Mouse (Mus musculus) layer of hippocampus, postnatal 10 days (tissue): ENCODE measurements around the gene Ptbp1. TPM values are rescaled to one million over a fixed set of nuclear protein-coding genes. Genes with fewer than 3 reads are reported as not detected.

Source experiments
- DNase-seq, 2 experiments: peaks; one replicate each; pipeline ENCODE4 v3.0.0; 2021; ENCODE audit warnings: low spot score in 2 of 2
- long read RNA-seq: library from polyadenylated mRNA; stranded (forward); transcript quantifications from one replicate; pipeline ENCODE4 v2.0.0, GENCODE M21; 2023
- total RNA-seq, 2 experiments: library from RNA; stranded (reverse); gene quantifications; 2 replicates each; pipeline ENCODE4 v1.2.3; 2021

The Ptbp1 gene
- total RNA-seq, result 10 to 100 TPM; 63.8 to 66.5 TPM
- long read RNA-seq, transcript Ptbp1-206 (13 exons, 3,169 nt), result major isoform, 8 of 16 reads
- long read RNA-seq, partial matches to known transcripts, result 3 of 16 reads
- long read RNA-seq, other reads (novel, unspliced or antisense), result 4 of 16 reads

GRCm38 (mm10) chr10:79853860-79854795 lies at the start of gene Ptbp1:
Ptbp1 (plus strand) TSS chr10:79854427.
- peak; percentile 97 to 98 for DNase-seq

GRCm38 (mm10) chr10:79805636-79806035 lies 48.6 kb upstream of the Ptbp1 start:
- no peak for DNase-seq

- DNase-seq, result no peak
Observed at GRCm38 (mm10) chr10:79806331-79806730, 47.9 kb upstream of the Ptbp1 start.

GRCm38 (mm10) chr10:79806972-79807371 lies 47.3 kb upstream of the Ptbp1 start:
- DNase-seq, result no peak

DNA sequence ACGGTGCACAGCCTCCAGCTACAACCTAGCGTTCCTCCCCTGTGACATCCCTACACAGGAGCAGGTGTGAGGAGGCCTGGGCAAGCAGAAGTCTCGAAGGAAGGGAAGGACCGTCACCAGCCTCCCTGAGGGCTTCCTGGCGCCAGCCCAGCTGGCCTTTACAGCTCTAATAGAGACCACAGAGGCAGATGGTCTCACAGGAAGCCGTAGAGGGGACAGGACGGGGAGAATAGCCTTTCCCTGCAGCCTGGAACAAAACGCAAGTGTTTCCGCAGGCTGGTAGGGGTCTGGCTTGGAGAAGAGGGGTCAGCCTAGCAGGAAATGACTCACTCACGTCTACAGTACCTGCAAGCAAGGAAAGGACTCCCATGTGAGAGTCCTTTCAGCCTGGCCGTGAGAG lies 46.4 kb upstream of the Ptbp1 start:
- DNase-seq, result no peak

DNA sequence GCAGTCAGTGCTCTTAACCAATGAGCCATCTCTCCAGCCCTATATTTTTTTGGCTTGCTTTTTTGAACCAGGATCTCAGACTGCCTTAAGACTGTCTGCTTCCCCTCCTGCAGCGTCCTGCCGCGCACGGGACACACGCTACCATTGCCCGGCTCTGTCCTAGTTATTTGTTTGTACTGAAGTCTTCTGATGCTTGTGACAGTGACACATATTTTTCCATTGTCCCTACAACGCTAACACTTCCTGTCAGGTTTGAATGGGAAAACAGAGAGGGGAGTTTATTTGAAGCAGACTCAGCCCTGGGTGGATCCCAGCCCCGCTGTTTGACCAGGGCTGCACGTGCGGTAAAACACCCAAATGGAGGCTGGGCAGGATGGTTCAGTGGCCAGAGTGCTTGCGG lies 45.5 kb upstream of the Ptbp1 start:
- no peak for DNase-seq

GRCm38 (mm10) chr10:79811736-79812637 lies 42.2 kb upstream of the Ptbp1 start:
- DNase-seq, result peak; percentile 94

GRCm38 (mm10) chr10:79814271-79814842 lies 39.9 kb upstream of the Ptbp1 start:
- no peak for DNase-seq

DNA sequence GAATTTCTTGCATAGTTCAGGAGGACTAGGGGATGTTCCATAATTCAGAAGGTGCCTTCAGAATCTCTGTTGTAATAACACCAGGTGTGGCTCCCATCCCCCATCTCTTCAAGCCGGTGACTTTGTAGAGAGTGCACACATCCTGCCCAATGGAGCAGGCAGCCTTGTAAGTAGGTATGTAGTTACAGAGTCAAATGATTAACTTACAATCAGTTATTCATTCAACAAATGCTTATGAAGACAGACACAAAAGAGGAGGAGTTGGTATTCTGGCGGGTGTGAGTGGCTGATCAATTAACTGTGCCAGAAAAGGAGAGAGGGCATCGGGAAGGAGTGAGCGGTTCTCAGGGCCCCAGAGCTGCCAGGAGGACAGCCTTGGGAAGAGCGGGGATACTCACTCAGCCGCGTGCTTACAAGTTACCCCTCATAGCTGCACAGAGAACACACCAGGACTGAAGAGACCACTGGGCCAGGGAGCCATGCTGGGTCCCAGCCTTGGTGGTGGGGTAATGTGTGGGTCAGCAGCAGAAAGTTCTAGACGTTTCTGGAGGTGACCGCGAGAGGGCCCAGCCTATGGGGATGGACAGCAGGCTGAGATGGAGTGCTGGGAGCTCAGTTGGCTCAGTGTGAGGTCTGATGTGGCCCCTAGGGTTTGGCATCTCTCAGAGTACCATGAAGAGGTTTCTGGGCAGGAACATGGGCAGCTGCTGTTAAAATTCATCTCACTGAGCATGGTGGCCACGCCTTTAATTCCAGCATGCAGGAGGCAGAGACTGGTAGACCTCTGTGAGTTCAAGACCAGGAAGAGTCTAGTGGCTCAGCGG lies 38.3 kb upstream of the Ptbp1 start:
- DNase-seq, result no peak

GRCm38 (mm10) chr10:79817111-79817510 lies 37.1 kb upstream of the Ptbp1 start:
- DNase-seq, result no peak

- DNase-seq, result no peak
Observed at GRCm38 (mm10) chr10:79818225-79818624, 36.0 kb upstream of the Ptbp1 start.

DNA sequence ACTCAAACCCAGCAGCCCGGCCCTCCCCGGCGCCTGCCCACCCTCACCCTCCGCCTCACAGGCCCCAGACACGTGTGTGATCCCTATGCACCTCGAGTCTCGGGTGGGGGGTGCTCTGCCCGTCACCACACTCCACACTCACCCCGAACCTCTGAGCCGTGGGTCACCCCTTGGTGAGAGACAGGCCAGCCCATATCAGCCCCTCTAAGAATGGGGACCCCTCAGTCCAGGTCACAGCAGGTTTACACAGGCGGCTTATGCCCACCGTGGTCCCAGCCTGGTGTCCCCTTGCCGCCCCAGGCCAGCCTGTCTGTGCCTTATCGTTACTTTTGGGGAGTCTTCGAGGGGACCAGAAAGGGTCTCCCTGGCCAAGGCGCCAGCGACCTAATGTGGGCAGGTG lies 34.6 kb upstream of the Ptbp1 start:
- DNase-seq, result no peak

DNA sequence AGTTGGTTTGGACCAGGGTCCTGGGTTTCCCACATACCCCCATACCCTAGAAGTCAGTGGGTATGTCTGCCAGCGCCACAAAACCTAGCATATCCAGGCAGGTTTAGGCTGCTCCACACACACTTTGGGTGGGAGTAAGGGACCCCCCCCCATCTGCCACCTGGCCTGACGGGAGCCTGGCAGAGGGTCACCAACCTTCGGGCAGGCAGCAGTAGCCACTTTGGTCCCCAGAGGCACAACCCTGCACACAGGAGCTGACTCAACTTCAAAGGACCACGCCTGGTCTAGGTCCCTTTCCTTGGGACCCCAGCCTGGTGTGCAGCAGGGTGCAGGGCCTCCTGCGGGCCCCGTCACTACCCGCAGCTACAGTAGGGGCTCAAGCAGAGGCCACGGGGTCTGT lies 34.0 kb upstream of the Ptbp1 start:
- DNase-seq, result no peak

DNA sequence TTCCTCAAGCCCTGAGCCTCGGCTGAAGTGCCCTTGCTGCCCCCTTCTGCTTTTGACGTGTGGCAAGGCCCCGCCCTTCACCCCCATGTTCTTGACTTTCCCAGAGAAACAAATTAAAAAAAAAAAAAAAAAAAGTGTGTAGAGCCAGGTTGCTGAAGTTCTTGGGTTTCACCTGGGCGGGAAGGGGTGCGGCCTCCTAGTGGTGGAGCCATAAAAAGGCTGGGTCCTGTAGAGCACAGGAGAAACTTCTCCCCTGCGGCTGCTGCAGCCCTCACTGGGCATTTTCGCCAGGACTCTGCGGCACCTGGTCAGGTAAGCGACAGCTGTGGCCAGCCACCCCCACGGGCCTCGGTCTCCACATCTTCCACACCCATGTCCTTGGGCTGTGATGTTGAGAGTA lies 33.4 kb upstream of the Ptbp1 start, which contains the start of gene Misp:
Misp (plus strand) TSS at position 208 of the 400 bp plus-strand sequence.
- DNase-seq, result no peak

DNA sequence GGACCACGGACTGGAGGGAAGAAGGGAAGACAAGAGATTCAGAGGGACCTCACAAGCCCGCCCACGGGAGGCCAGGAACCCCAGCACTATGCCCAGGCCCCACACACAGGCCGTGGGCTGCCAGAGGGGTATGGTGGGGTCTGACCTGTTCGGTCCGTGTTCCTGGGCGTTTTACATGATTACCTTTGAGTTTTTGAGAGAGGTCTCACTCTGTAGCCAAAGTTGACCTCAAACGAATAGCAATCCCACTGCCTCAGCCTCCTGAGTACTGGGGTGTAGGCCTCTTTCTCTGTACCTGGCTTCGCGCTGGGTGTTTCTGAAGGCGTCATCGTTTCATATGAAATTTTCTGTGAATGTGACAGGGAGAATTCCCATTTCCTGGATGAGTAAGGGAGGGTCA lies 32.5 kb upstream of the Ptbp1 start:
- DNase-seq, result no peak

- no peak for DNase-seq
Observed at GRCm38 (mm10) chr10:79822372-79822771, 31.9 kb upstream of the Ptbp1 start.

GRCm38 (mm10) chr10:79823011-79823410 lies 31.2 kb upstream of the Ptbp1 start:
- DNase-seq, result no peak

- DNase-seq, result no peak
Observed at GRCm38 (mm10) chr10:79824413-79824812, 29.8 kb upstream of the Ptbp1 start.

- no peak for DNase-seq
Observed at GRCm38 (mm10) chr10:79831583-79831982, 22.6 kb upstream of the Ptbp1 start.

DNA sequence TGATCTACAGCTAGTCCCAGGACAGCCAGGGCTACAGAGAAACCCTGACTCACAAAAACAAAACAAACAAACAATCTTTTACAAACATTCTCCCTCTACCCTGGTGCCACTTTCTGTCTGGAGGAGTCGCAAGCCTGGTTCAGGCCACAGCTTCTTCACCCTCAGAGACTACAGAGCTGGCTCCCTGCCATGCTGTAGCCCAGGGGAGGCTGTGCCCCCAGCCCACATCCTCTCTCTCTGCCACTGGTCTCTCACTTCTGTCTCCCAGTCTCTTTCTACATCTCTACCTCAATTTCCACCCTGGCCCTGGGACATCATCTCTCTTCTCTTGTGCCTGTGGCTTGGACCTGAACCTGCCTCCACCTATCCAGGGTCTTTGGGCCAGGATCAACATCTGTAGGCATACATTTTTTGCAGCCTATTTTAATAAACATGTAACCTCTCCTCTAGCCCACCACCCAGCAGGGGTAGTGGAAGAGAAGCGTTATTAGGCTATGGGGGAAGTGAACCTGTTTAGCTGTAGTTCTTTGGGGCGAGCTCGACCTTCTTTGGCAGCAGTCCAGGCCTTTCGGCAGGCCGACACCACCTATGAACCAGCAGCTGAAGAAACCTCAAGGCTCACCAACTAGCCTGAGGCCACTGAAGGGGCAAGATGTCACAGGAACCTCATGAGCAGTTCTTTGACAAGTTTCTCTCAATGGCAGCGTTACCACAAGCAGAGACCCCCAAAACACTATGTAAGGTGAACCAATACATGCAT lies 22.0 kb upstream of the Ptbp1 start:
- DNase-seq, result no peak
